Mouse (Mus musculus) hindbrain, embryonic 14.5 days (tissue): Measurements from ENCODE around the gene Cdh9. TPM values are rescaled to one million over a fixed set of nuclear protein-coding genes. Genes with fewer than 3 reads are reported as not detected.

ENCODE experiments used
- ATAC-seq: fragments of 200-750 bp; cut with Nextera tagmentation; 2 replicates; pipeline ENCODE4 v1.8.0; 2017; ENCODE audit warnings: moderate number of reproducible peaks, mild to moderate bottlenecking, moderate TSS enrichment, moderate library complexity; ENCODE audit not compliant: low FRiP score
- DNase-seq: peaks from one replicate; pipeline ENCODE4 v3.0.0-alpha.2; 2015; ENCODE audit warnings: low spot score
- H3K27ac ChIP-seq: fragments of 300-500 bp; sonication (generic); 2 replicates; pipeline ENCODE4 v1.5.1; 2014; ENCODE audit warnings: mild to moderate bottlenecking, moderate library complexity
- H3K27me3 ChIP-seq: fragments of 300-500 bp; sonication (generic); 2 replicates; pipeline ENCODE4 v1.6.1; 2014; ENCODE audit warnings: mild to moderate bottlenecking, low read length, mixed read lengths; ENCODE audit not compliant: control insufficient read depth, insufficient read depth
- H3K36me3 ChIP-seq: fragments of 300-500 bp; sonication (generic); replicated peaks from 2 replicates; pipeline ENCODE4 v1.6.1; 2014; ENCODE audit not compliant: control insufficient read depth, insufficient read depth
- H3K4me1 ChIP-seq: fragments of 300-500 bp; sonication (generic); replicated peaks from 2 replicates; pipeline ENCODE4 v1.6.1; 2014; ENCODE audit warnings: antibody characterized with exemption, low read length, mixed read lengths; ENCODE audit not compliant: control insufficient read depth, insufficient read depth
- H3K4me2 ChIP-seq: fragments of 300-500 bp; sonication (generic); replicated peaks from 2 replicates; pipeline ENCODE4 v1.6.1; 2014; ENCODE audit warnings: mild to moderate bottlenecking, moderate library complexity
- H3K4me3 ChIP-seq: fragments of 300-500 bp; sonication (generic); replicated peaks from 2 replicates; pipeline ENCODE4 v1.5.1; 2014; ENCODE audit warnings: mild to moderate bottlenecking, low read length
- H3K9ac ChIP-seq: fragments of 300-500 bp; sonication (generic); 2 replicates; pipeline ENCODE4 v1.6.1; 2014
- H3K9me3 ChIP-seq: fragments of 300-500 bp; sonication (generic); 2 replicates; pipeline ENCODE4 v1.6.1; 2016; ENCODE audit warnings: low read length; ENCODE audit not compliant: control insufficient read depth
- WGBS: fragments of 180-500 bp; shearing (Covaris S2); extraction: QIAGEN DNeasy Blood & Tissue Kit; methylation state at CpG from one replicate; pipeline ENCODE4 v1.1.7; 2014; 5-methylcytosine and 5-hydroxymethylcytosine counted together
- polyA plus RNA-seq: library from polyadenylated mRNA; unstranded; fragments of >200 nt; fragmentation: Nextera tagmentation; extraction: Ambion mirVana; gene quantifications from 2 replicates; pipeline ENCODE4 v1.2.1, GENCODE M21; 2014

Gene Cdh9
- polyA plus RNA-seq, 1 experiment from 2014 or later: 8.4 TPM

DNA sequence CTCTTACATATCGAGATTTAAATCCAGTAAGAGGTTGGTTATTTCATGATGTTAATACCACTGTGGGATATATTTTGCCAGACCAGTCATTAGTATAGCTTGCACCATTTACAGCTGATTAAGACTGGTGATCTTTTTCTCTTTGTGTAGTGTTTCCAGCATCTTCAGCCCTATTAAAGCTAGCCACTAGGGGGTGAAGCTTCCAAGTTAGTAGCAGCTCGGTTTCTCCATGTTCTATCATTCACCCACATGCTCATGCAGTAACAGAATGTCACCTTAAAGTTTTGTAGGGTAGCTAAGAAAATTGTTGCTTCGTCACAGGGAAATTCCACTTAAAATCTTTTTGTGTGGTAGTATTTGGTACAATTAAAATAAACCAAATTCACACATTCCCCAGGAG is 82.2 kb downstream of the Cdh9 start:
- no peaks in the 10 kb centered on the region for H3K9me3 ChIP-seq
- 78% methylated on average over 3 of the region's 3 CpGs for WGBS
- no peak overlapping the region for H3K9ac ChIP-seq
- no peak overlapping the region for H3K4me2 ChIP-seq
- no peaks in the 10 kb centered on the region for H3K27me3 ChIP-seq
- H3K36me3 ChIP-seq: no peaks in the 10 kb centered on the region
- no peak overlapping the region for H3K4me3 ChIP-seq
- DNase-seq: no peak
- H3K4me1 ChIP-seq: no peaks in the 10 kb centered on the region
- H3K27ac ChIP-seq: no peak overlapping the region
- ATAC-seq: no peak

DNA sequence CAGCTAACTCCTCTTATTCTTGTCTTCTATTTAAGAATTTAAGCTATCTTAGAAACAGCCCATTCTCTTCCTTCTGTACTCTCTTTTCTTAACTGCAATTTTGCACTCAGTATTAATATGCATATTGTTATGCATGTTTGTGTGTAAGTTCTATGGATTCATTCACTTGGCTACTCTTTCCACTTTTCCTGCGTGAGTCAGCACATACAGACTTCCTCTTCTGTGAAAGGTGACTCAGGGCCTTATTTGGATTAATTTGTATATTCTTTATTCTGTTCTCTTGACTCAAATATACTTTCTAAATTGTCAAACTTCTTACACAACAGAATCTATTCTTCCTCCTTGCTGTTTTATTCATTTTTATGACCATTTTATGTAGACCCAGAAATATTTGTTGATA is 85.5 kb downstream of the Cdh9 start:
- no peaks in the 10 kb centered on the region for H3K36me3 ChIP-seq
- no peaks in the 10 kb centered on the region for H3K4me1 ChIP-seq
- no peak overlapping the region for H3K4me3 ChIP-seq
- DNase-seq: no peak
- WGBS: 89% methylated on average over 1 of the region's 1 CpGs
- no peak for ATAC-seq
- H3K9me3 ChIP-seq: no peaks in the 10 kb centered on the region
- no peaks in the 10 kb centered on the region for H3K27me3 ChIP-seq
- H3K4me2 ChIP-seq: no peak overlapping the region
- H3K9ac ChIP-seq: no peak overlapping the region
- no peak overlapping the region for H3K27ac ChIP-seq

DNA sequence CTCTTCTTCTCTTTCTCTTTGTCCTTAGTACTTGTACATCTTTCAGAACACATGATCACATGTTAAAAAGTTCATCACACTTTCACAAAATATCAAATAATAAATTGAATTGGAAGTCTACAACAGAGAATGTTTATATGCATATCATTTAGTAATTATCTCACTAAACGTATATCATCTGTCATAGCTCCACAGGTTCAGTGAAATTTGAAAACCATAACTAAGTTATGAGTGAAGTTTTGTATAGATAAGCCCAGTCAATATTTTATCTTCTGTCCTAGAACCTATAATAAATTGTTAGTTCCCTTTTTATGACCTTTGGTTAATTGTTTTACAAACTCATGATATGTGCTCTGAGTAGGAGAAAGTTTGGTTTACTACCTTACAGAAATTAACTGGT is 106.2 kb downstream of the Cdh9 start:
- Histone ChIP-seq H3K4me2 (no peak overlapping the region), H3K36me3 (no peaks in the 10 kb centered on the region), H3K4me3 (no peak overlapping the region), H3K27ac (no peak overlapping the region), H3K4me1 (no peaks in the 10 kb centered on the region), H3K27me3 (no peaks in the 10 kb centered on the region), H3K9me3 (no peaks in the 10 kb centered on the region), H3K9ac (no peak overlapping the region)
- no peak for DNase-seq
- 92% methylated on average over 1 of the region's 1 CpGs for WGBS
- no peak for ATAC-seq

DNA sequence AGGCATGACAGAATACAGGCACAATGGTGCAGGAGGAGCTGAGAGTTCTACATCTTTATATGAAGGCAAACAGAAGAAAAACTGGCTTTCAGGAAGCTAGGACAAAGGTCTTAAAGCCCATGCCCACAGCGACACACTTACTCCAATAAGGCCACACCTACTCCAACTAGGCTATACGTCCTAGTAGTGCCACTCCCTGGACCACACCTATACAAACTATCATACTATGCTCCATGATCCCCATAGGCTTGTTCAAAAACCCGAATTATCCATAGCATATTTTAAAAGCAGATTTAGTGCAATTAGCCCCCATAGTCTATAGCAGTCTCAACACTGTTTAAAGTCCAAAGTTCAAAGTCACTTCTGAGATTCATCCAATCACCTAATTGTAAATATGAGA is 154.0 kb downstream of the Cdh9 start:
- H3K9ac ChIP-seq: no peak overlapping the region
- no peak overlapping the region for H3K4me2 ChIP-seq
- DNase-seq: no peak
- H3K27me3 ChIP-seq: no peaks in the 10 kb centered on the region
- peaks cover 9% of the 10 kb centered on the region for H3K9me3 ChIP-seq
- H3K27ac ChIP-seq: no peak overlapping the region
- no peaks in the 10 kb centered on the region for H3K36me3 ChIP-seq
- no peak overlapping the region for H3K4me3 ChIP-seq
- no peaks in the 10 kb centered on the region for H3K4me1 ChIP-seq
- no peak for ATAC-seq
- 90% methylated on average over 3 of the region's 3 CpGs for WGBS

DNA sequence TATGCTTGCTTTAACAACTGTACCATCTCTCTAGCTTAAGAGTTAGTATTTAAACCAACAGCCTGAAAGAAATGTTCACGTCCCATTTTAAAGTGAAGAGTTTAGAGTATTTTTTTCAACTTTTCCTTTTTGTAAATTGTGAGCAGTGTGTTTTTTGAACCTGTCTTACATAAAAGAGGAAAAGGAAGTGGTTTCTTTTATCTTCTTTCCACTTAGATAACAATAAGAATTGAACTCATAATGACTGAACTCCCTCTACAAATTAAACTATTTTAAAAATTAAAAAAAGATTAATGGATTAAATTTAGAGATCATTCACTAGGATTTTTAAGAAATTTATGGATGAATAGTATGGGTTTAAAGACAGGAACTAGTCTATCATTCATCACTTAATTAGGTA is 168.1 kb downstream of the Cdh9 start:
- no peaks in the 10 kb centered on the region for H3K27me3 ChIP-seq
- no peaks in the 10 kb centered on the region for H3K9me3 ChIP-seq
- H3K36me3 ChIP-seq: no peaks in the 10 kb centered on the region
- no peak overlapping the region for H3K4me2 ChIP-seq
- H3K27ac ChIP-seq: no peak overlapping the region
- H3K4me1 ChIP-seq: no peaks in the 10 kb centered on the region
- ATAC-seq (no peak), DNase-seq (no peak)
- H3K9ac ChIP-seq: no peak overlapping the region
- no peak overlapping the region for H3K4me3 ChIP-seq
- WGBS: 83% methylated on average over 1 of the region's 1 CpGs
